Mouse (Mus musculus): Measurements from ENCODE around the gene Slc25a45. TPM values are rescaled to one million over a fixed set of nuclear protein-coding genes. Genes with fewer than 3 reads are reported as not detected.

Gene Slc25a45
- polyA plus RNA-seq, 1 experiment: 241 TPM

GRCm38 (mm10) chr19:5831958-5832320 is 45.7 kb upstream of the Slc25a45 start:
- TF ChIP-seq POLR2A (IDR thresholded peaks at IDR 0.05; ENCODE audit: low read depth, low read length) (no peak), CTCF (IDR thresholded peaks at IDR 0.05; ENCODE audit: extremely low read depth, insufficient read length, insufficient replicate concordance, low read depth, low read length) (no peak)
- Histone ChIP-seq H3K4me1 (ENCODE audit: control insufficient read depth, insufficient read depth, insufficient read length, low read length) (peaks cover 38% of the 10 kb centered on the region), H3K4me3 (ENCODE audit: low read depth, low read length) (no peak overlapping the region), H3K27ac (ENCODE audit: insufficient read depth, low read depth, low read length) (peak overlapping the region; percentile 62), H3K36me3 (ENCODE audit: control insufficient read depth, insufficient read depth, low read length) (peaks cover 18% of the 10 kb centered on the region), H3K27me3 (ENCODE audit: control insufficient read depth, insufficient read depth, low read length) (no peaks in the 10 kb centered on the region)
- WGBS: 48% methylated on average over 4 of the region's 4 CpGs

- H3K27me3 ChIP-seq (ENCODE audit: control insufficient read depth, insufficient read depth, low read length): no peaks in the 10 kb centered on the region
- WGBS: 69% methylated on average over 6 of the region's 6 CpGs
- H3K27ac ChIP-seq (ENCODE audit: insufficient read depth, low read depth, low read length): peak overlapping the region; percentile 57; the same call in 1 of the 2 replicates
- H3K4me1 ChIP-seq (ENCODE audit: control insufficient read depth, insufficient read depth, insufficient read length, low read length): peaks cover 40% of the 10 kb centered on the region
- no peak overlapping the region for H3K4me3 ChIP-seq (ENCODE audit: low read depth, low read length)
- peaks cover 17% of the 10 kb centered on the region for H3K36me3 ChIP-seq (ENCODE audit: control insufficient read depth, insufficient read depth, low read length)
- no peak for TF ChIP-seq CTCF (IDR thresholded peaks at IDR 0.05; ENCODE audit: extremely low read depth, insufficient read length, insufficient replicate concordance, low read depth, low read length)
- no peak for TF ChIP-seq POLR2A (IDR thresholded peaks at IDR 0.05; ENCODE audit: low read depth, low read length)
Measured at GRCm38 (mm10) chr19:5832326-5832725, 45.3 kb upstream of the Slc25a45 start.

- Histone ChIP-seq H3K4me1 (ENCODE audit: control insufficient read depth, insufficient read depth, insufficient read length, low read length) (peaks cover 40% of the 10 kb centered on the region), H3K4me3 (ENCODE audit: low read depth, low read length) (no peak overlapping the region), H3K27me3 (ENCODE audit: control insufficient read depth, insufficient read depth, low read length) (no peaks in the 10 kb centered on the region), H3K36me3 (ENCODE audit: control insufficient read depth, insufficient read depth, low read length) (peaks cover 8% of the 10 kb centered on the region), H3K27ac (ENCODE audit: insufficient read depth, low read depth, low read length) (peak overlapping the region; percentile 67)
- TF ChIP-seq POLR2A (IDR thresholded peaks at IDR 0.05; ENCODE audit: low read depth, low read length): no peak
- TF ChIP-seq CTCF (IDR thresholded peaks at IDR 0.05; ENCODE audit: extremely low read depth, insufficient read length, insufficient replicate concordance, low read depth, low read length): no peak
- 43% methylated on average over 10 of the region's 10 CpGs for WGBS
Measured at GRCm38 (mm10) chr19:5833287-5834100, 44.1 kb upstream of the Slc25a45 start.

- H3K4me1 ChIP-seq (ENCODE audit: control insufficient read depth, insufficient read depth, insufficient read length, low read length): peaks cover 40% of the 10 kb centered on the region
- no peak overlapping the region for H3K4me3 ChIP-seq (ENCODE audit: low read depth, low read length)
- H3K27ac ChIP-seq (ENCODE audit: insufficient read depth, low read depth, low read length): peak overlapping the region; percentile 67; the same call in 1 of the 2 replicates
- no peaks in the 10 kb centered on the region for H3K36me3 ChIP-seq (ENCODE audit: control insufficient read depth, insufficient read depth, low read length)
- no peaks in the 10 kb centered on the region for H3K27me3 ChIP-seq (ENCODE audit: control insufficient read depth, insufficient read depth, low read length)
- TF ChIP-seq CTCF (IDR thresholded peaks at IDR 0.05; ENCODE audit: extremely low read depth, insufficient read length, insufficient replicate concordance, low read depth, low read length): no peak
- no peak for TF ChIP-seq POLR2A (IDR thresholded peaks at IDR 0.05; ENCODE audit: low read depth, low read length)
- 70% methylated on average over 12 of the region's 12 CpGs for WGBS
Measured at GRCm38 (mm10) chr19:5834260-5834925, 43.2 kb upstream of the Slc25a45 start.

- no peak for TF ChIP-seq CTCF (IDR thresholded peaks at IDR 0.05; ENCODE audit: extremely low read depth, insufficient read length, insufficient replicate concordance, low read depth, low read length)
- TF ChIP-seq POLR2A (IDR thresholded peaks at IDR 0.05; ENCODE audit: low read depth, low read length): no peak
- peaks cover 40% of the 10 kb centered on the region for H3K4me1 ChIP-seq (ENCODE audit: control insufficient read depth, insufficient read depth, insufficient read length, low read length)
- no peaks in the 10 kb centered on the region for H3K36me3 ChIP-seq (ENCODE audit: control insufficient read depth, insufficient read depth, low read length)
- H3K27ac ChIP-seq (ENCODE audit: insufficient read depth, low read depth, low read length): 0 out of 2 replicates have a peak overlapping the region, but pooled peaks have one; percentile 0
- no peak overlapping the region for H3K4me3 ChIP-seq (ENCODE audit: low read depth, low read length)
- no peaks in the 10 kb centered on the region for H3K27me3 ChIP-seq (ENCODE audit: control insufficient read depth, insufficient read depth, low read length)
- WGBS: 77% methylated on average over 10 of the region's 10 CpGs
Measured at GRCm38 (mm10) chr19:5835054-5835921, 42.3 kb upstream of the Slc25a45 start.

- H3K4me3 ChIP-seq (ENCODE audit: low read depth, low read length): no peak overlapping the region
- peaks cover 40% of the 10 kb centered on the region for H3K4me1 ChIP-seq (ENCODE audit: control insufficient read depth, insufficient read depth, insufficient read length, low read length)
- no peaks in the 10 kb centered on the region for H3K36me3 ChIP-seq (ENCODE audit: control insufficient read depth, insufficient read depth, low read length)
- WGBS: 66% methylated on average over 8 of the region's 8 CpGs
- no peaks in the 10 kb centered on the region for H3K27me3 ChIP-seq (ENCODE audit: control insufficient read depth, insufficient read depth, low read length)
- TF ChIP-seq CTCF (IDR thresholded peaks at IDR 0.05; ENCODE audit: extremely low read depth, insufficient read length, insufficient replicate concordance, low read depth, low read length): no peak
- no peak for TF ChIP-seq POLR2A (IDR thresholded peaks at IDR 0.05; ENCODE audit: low read depth, low read length)
- no peak overlapping the region for H3K27ac ChIP-seq (ENCODE audit: insufficient read depth, low read depth, low read length)
Measured at GRCm38 (mm10) chr19:5835922-5836430, 41.6 kb upstream of the Slc25a45 start.
